Mouse (Mus musculus) lung, postnatal 0 days (tissue): ENCODE measurements around the gene Dnaaf5.

Source experiments
- CTCF ChIP-seq: IDR thresholded peaks from 2 replicates; pipeline ENCODE4 v1.5.1; 2016; ENCODE audit warnings: antibody characterized with exemption, mild to moderate bottlenecking
- EP300 ChIP-seq: IDR thresholded peaks from 2 replicates; pipeline ENCODE4 v1.6.1; 2016; ENCODE audit warnings: antibody characterized with exemption, mild to moderate bottlenecking, control low read depth

DNA sequence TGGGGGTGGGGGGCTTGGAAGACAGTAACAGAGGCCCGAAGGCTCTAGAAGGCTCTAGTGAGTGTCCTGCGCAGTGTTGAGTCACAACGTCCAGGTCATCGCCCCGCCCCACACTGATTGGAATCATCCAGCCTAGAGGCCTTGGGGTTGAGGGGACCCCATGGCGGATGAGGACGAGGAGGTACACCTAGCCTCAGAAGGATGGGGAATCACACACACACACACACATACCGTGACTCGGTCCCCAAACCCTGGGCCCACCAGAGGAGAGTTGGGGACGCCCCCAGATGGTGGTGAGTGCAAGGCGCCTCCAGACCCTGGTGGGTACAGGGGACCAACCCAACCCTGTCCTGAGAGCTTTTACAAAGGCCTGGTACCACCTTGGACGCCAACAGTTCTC is 20.9 kb upstream of the Dnaaf5 start:
- TF ChIP-seq CTCF: no peak
- no peak for TF ChIP-seq EP300
